Mouse (Mus musculus) CH12F3 (cell line): ENCODE results near the gene Gm11238.
"Not testable (repeated sequence)": the region's sequence is repeated elsewhere in the genome, so short reads cannot be mapped to it uniquely, and the experiment has no call there.

ENCODE experiments used
- in situ Hi-C: fragments of 300-500 bp; cut with MboI; formaldehyde crosslinking; loops from 2 replicates; pipeline ENCODE4 v1.14.3; 2020; ENCODE audit warnings: low sequenced_read_pairs

Gene Gm11238

GRCm38 (mm10) chr4:73607581-73607980 is at the start of gene Gm11238:
TSS of gene Gm11238 (plus strand) at chr4:73607881.
- in situ Hi-C loops = not testable (repeated sequence)

DNA sequence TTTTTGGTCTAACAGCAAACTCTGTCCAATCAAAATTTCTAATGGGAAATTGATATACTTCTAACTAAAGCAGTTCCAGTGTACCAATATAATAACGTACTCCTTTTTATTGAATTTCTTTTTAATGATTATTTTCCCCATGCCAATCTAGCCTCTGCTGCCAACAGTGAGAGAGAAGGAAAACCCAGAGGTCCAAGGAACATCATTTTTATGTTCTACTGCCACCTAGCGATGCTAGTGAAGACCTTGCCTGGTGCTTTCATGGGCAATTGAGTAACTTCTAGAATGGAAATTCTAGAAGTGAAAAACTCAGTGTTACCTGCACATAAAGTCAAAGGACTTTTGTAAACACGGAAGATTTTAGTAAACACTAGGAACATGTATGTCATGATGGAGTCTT is 8.4 kb upstream of the Gm11238 start:
- in situ Hi-C loops = loop anchor here (10.0 kb wide), 1 partner anchor 626 kb away; no protein-coding TSS in a partner anchor

DNA sequence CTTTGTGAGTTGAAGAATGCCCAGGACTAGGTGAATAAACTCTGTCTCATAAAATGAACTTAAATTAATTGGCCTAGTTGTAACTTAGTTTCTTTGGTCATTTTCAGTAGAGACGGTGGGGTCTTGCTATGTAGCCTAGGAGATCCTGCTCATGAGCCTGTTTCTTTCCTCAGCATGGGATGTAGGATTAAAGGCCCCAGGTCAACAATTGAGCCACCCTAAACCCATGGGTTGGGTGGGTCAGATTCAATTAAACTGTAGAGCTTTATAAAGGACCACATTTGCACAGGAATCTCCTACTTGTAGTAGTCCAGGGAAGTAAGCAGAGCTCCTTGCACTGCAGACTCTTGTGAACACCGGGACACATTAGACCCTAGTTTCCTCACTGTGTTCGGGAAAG is 15.0 kb downstream of the Gm11238 start, which contains the start of gene Gm11237:
Gene Gm11237 (plus strand): TSS at position 301 of the 400 bp plus-strand sequence.
- in situ Hi-C loops = not testable (repeated sequence)

- in situ Hi-C loops = not testable (repeated sequence)
Measured at GRCm38 (mm10) chr4:73637821-73638220, 30.1 kb downstream of the Gm11238 start, which contains the start of gene Gm11236. TSS of gene Gm11236 (plus strand) at chr4:73638121.

DNA sequence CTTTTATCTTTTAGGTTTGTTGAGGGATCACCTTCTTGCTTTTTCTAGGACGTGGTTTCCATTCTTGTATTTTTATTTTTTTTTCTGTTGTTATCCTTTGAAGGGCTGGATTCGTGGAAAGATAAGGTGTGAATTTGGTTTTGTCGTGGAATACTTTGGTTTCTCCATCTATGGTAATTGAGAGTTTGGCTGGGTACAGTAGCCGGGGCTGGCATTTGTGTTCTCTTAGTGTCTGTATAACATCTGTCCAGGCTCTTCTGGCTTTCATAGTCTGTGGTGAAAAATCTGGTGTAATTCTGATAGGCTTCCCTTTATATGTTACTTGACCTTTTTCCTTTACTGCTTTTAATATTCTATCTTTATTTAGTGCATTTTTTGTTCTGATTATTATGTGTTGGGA is 54.2 kb downstream of the Gm11238 start:
- in situ Hi-C loops = not testable (repeated sequence)

DNA sequence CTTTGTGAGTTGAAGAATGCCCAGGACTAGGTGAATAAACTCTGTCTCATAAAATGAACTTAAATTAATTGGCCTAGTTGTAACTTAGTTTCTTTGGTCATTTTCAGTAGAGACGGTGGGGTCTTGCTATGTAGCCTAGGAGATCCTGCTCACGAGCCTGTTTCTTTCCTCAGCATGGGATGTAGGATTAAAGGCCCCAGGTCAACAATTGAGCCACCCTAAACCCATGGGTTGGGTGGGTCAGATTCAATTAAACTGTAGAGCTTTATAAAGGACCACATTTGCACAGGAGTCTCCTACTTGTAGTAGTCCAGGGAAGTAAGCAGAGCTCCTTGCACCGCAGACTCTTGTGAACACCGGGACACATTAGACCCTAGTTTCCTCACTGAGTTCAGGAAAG is 60.4 kb downstream of the Gm11238 start, which contains the start of gene Gm11239:
Gene Gm11239 (plus strand): TSS at position 301 of the 400 bp plus-strand sequence.
- in situ Hi-C loops = not testable (repeated sequence)

DNA sequence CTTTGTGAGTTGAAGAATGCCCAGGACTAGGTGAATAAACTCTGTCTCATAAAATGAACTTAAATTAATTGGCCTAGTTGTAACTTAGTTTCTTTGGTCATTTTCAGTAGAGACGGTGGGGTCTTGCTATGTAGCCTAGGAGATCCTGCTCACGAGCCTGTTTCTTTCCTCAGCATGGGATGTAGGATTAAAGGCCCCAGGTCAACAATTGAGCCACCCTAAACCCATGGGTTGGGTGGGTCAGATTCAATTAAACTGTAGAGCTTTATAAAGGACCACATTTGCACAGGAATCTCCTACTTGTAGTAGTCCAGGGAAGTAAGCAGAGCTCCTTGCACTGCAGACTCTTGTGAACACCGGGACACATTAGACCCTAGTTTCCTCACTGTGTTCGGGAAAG is 75.5 kb downstream of the Gm11238 start, which contains the start of gene Gm428:
Gene Gm428 (plus strand): TSS at position 301 of the 400 bp plus-strand sequence.
- in situ Hi-C loops = not testable (repeated sequence)
